Mouse (Mus musculus) midbrain, embryonic 14.5 days (tissue): ENCODE measurements at regions not wholly inside any gene's neighbourhood (a gene's known extent, or its start where the extent isn't known, plus 50 kb on each side); places are given as distances from the start of the nearest gene placed in this dataset.

Source experiments
- ATAC-seq: fragments of 200-750 bp; cut with Nextera tagmentation; 2 replicates; pipeline ENCODE4 v1.8.0; 2017; ENCODE audit warnings: moderate number of reproducible peaks, moderate library complexity; ENCODE audit not compliant: low FRiP score, low TSS enrichment
- DNase-seq: peaks from one replicate; pipeline ENCODE4 v3.0.0-alpha.2; 2015
- H3K27ac ChIP-seq: fragments of 300-500 bp; sonication (generic); replicated peaks from 2 replicates; pipeline ENCODE4 v1.5.1; 2014; ENCODE audit warnings: mild to moderate bottlenecking, low read depth, low read length, moderate library complexity
- H3K27me3 ChIP-seq: fragments of 300-500 bp; sonication (generic); 2 replicates; pipeline ENCODE4 v1.6.1; 2014; ENCODE audit warnings: low read length, control low read depth, mixed read lengths; ENCODE audit not compliant: control insufficient read depth, insufficient read depth
- H3K36me3 ChIP-seq: fragments of 300-500 bp; sonication (generic); 2 replicates; pipeline ENCODE4 v1.6.1; 2014; ENCODE audit warnings: low read length, control low read depth; ENCODE audit not compliant: control insufficient read depth, insufficient read depth
- H3K4me1 ChIP-seq: fragments of 300-500 bp; sonication (generic); 2 replicates; pipeline ENCODE4 v1.6.1; 2014; ENCODE audit warnings: mild to moderate bottlenecking, antibody characterized with exemption, low read length, control low read depth; ENCODE audit not compliant: control insufficient read depth, insufficient read depth
- H3K4me2 ChIP-seq: fragments of 300-500 bp; sonication (generic); 2 replicates; pipeline ENCODE4 v1.6.1; 2014; ENCODE audit warnings: mild to moderate bottlenecking, low read length, moderate library complexity
- H3K4me3 ChIP-seq: fragments of 300-500 bp; sonication (generic); replicated peaks from 2 replicates; pipeline ENCODE4 v1.5.1; 2014; ENCODE audit warnings: low read depth, low read length
- H3K9ac ChIP-seq: fragments of 300-500 bp; sonication (generic); replicated peaks from 2 replicates; pipeline ENCODE4 v1.6.1; 2014; ENCODE audit warnings: mild to moderate bottlenecking, low read length, moderate library complexity
- H3K9me3 ChIP-seq: fragments of 300-500 bp; sonication (generic); 2 replicates; pipeline ENCODE4 v1.6.1; 2016; ENCODE audit warnings: low read length, control low read depth, mixed read lengths; ENCODE audit not compliant: control insufficient read depth
- WGBS: fragments of 180-500 bp; shearing (Covaris S2); extraction: QIAGEN DNeasy Blood & Tissue Kit; methylation state at CpG from one replicate; pipeline ENCODE4 v1.1.7; 2014; 5-methylcytosine and 5-hydroxymethylcytosine counted together

DNA sequence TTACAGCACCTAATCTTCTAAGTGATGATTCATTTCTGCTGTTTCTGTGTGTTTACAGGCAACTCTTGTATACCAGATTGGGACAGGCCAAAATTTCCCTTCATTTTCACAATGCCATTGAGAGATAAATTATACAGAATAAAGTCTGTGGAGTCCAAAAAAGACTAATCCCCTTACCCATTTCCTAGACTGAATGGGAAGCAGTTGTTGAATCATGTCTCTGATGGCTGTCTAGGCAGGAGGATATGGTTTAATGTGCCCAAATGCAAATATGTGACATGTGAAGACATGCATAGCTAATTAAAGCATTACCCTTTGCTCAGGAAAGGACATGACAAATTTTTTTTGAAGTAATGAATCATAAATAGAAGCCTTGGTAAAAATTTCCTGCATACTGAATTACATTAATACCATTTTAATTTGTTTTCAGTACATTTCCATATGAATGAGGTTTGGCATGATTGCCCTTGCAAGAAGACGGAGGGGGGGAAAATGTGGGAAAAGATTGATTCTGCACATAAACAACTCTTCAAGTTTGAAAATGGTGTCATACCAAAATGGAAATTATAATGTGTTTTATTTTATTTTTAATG is 518.1 kb upstream of the Flrt2 start:
- Histone ChIP-seq H3K9me3 (no peaks in the 10 kb centered on the region), H3K27me3 (no peaks in the 10 kb centered on the region), H3K4me1 (no peaks in the 10 kb centered on the region), H3K36me3 (no peaks in the 10 kb centered on the region), H3K27ac (no peak overlapping the region), H3K4me3 (no peak overlapping the region), H3K9ac (no peak overlapping the region), H3K4me2 (no peak overlapping the region)
- ATAC-seq = peak; percentile 58; the same call in 1 of the 2 replicates
- WGBS = 17% methylated on average over 1 of the region's 1 CpGs
- peak; percentile 45 for DNase-seq

DNA sequence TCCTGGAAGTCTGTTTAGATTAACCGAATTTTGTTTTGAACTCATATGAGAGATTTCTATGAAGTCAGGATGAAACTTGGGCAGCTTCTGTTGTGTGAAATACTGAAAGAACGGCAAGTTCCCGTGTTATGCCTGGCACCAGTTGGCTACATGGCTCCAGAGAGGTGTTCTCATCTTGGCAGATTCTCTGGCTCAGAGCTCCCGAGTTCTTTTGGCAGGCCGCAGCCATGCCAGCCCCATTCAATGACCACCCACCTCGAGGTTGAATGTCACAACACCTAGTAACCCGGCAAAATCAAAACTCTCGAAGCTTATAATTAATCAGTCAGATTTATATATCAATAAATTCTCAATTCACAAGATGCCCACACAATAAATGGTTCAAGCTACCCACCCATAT is 489.5 kb upstream of the Flrt2 start:
- no peak overlapping the region for H3K4me2 ChIP-seq
- H3K36me3 ChIP-seq = no peaks in the 10 kb centered on the region
- no peaks in the 10 kb centered on the region for H3K4me1 ChIP-seq
- ATAC-seq = no peak
- WGBS = 88% methylated on average over 8 of the region's 8 CpGs
- no peak overlapping the region for H3K27ac ChIP-seq
- DNase-seq = no peak
- no peaks in the 10 kb centered on the region for H3K27me3 ChIP-seq
- no peaks in the 10 kb centered on the region for H3K9me3 ChIP-seq
- no peak overlapping the region for H3K4me3 ChIP-seq
- no peak overlapping the region for H3K9ac ChIP-seq

DNA sequence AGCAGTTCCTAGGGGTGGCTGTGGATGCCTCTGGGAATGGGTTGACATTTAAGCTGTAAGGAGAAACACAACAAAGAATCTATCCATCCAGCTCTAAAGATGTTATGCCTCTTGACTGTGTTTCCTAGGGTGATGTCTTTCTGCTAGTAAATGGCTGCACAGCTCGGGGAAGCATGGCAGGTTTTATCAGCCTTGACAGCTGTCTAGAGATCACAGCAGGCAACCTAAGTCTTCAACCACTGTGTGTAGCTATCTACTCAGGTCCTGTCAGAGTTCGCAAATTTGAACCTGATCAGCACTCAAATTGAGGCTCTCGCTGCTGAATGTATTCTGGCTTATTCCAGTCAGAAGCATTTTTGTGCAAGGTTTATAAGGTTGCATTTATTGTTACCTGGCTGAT is 486.9 kb upstream of the Flrt2 start:
- no peaks in the 10 kb centered on the region for H3K9me3 ChIP-seq
- peak; percentile 33 for DNase-seq
- H3K36me3 ChIP-seq = no peaks in the 10 kb centered on the region
- H3K4me3 ChIP-seq = no peak overlapping the region
- H3K27ac ChIP-seq = no peak overlapping the region
- WGBS = 48% methylated on average over 3 of the region's 3 CpGs
- no peak for ATAC-seq
- no peak overlapping the region for H3K4me2 ChIP-seq
- H3K27me3 ChIP-seq = no peaks in the 10 kb centered on the region
- H3K4me1 ChIP-seq = no peaks in the 10 kb centered on the region
- H3K9ac ChIP-seq = no peak overlapping the region

DNA sequence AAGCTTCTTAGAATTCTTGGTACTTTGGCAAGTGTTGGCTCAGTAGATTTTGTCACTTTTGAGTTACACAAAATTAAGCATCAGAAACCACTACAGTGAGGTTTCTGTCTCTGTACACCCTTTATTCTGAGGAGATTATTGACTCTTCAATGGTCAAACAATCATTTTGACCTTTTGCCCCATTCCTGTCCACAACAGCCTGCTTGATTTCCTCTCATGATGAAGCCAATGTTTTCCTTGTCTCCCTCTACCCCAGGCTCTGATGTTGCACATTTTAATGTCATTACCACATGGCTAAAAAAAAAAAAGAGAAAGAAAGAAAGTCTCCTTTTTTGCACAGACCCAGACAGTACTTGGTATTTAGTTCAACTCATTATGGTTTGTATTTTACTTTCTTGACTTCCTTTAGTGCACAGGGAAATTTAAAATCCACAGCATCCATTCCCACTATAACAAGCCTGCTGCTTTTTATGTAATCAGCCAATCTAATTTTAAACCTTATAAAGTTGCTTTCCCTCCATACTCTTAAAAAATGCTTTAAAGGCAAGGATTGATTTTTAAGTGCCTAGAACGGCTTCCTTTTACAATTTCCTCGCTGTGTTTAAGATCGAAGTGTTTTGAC is 452.8 kb upstream of the Flrt2 start:
- WGBS = 93% methylated on average over 3 of the region's 3 CpGs
- no peaks in the 10 kb centered on the region for H3K36me3 ChIP-seq
- H3K9ac ChIP-seq = no peak overlapping the region
- no peaks in the 10 kb centered on the region for H3K9me3 ChIP-seq
- ATAC-seq (no peak), DNase-seq (no peak)
- H3K27ac ChIP-seq = no peak overlapping the region
- H3K4me1 ChIP-seq = no peaks in the 10 kb centered on the region
- H3K4me3 ChIP-seq = no peak overlapping the region
- H3K27me3 ChIP-seq = no peaks in the 10 kb centered on the region
- no peak overlapping the region for H3K4me2 ChIP-seq

DNA sequence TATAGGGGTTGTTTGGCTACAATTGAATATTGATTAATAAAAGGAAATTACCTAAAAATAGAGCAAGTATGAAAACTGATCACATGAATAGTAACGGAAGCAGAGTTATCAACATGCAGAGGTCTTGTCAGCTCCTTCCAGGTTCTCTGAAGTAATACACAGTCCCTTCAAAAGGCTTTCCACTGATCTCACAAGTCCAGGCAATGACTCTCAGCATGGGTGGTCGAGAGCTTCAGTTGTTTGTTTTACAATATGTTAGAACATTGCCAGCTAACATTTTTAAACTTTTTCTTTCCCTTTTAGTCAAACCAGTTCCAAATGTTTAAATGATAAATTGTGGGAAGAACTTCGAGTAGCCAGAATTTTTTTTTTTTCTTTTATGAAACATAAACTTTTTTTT is 424.8 kb upstream of the Flrt2 start:
- Histone ChIP-seq H3K4me3 (no peak overlapping the region), H3K4me2 (no peak overlapping the region), H3K4me1 (no peaks in the 10 kb centered on the region), H3K27ac (no peak overlapping the region), H3K27me3 (no peaks in the 10 kb centered on the region), H3K9me3 (no peaks in the 10 kb centered on the region), H3K36me3 (no peaks in the 10 kb centered on the region), H3K9ac (no peak overlapping the region)
- 80% methylated on average over 3 of the region's 3 CpGs for WGBS
- DNase-seq (no peak), ATAC-seq (no peak)

DNA sequence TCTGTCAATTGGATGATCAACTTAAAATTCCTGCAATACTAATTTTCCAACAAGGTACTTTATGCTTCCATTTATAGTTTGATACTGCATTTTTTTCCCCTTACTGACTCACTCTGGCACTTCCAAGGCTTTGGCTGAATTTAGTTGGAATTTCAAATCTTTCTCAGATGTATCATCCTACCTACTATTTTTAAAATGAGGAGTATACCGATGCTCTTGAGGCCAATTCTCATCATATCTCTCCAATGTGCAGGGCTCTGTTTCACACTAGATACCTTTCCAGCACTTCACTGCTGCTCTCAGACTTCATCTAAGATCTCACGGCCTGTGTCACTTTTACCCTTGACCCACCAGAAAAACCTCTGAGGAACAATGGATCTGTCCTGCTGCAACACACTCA is 386.6 kb upstream of the Flrt2 start:
- no peak overlapping the region for H3K4me3 ChIP-seq
- no peaks in the 10 kb centered on the region for H3K9me3 ChIP-seq
- 94% methylated on average over 2 of the region's 2 CpGs for WGBS
- no peak overlapping the region for H3K4me2 ChIP-seq
- no peaks in the 10 kb centered on the region for H3K27me3 ChIP-seq
- H3K9ac ChIP-seq = no peak overlapping the region
- no peaks in the 10 kb centered on the region for H3K4me1 ChIP-seq
- DNase-seq (no peak), ATAC-seq (no peak)
- no peaks in the 10 kb centered on the region for H3K36me3 ChIP-seq
- H3K27ac ChIP-seq = no peak overlapping the region

DNA sequence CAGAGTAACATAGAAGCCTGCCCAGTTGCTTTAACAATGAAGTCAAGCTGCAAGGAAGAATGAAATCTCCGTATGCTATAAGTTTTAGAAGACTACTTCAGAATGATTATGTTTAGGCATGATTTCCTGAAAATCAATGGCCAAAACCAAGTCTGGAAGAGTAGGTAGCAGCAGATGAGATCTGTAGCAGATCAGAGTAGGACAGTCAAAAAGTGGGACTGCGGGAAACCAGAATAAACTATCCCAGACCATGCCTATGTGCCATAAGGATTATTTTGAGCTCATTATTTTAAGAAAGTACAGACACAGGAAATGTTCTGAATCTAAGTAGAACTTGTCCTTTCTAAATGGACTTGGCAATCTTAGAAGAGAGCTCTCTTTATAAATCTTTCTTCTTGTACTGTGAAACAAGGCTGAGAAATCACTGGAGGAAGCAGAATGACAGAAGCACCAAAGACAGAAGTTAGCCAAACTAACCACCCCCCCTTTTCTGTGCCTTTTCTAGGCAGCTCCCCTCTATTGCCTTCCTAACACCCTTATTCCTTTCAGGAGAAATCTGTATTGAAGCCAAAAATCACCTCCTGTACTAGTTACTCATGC is 376.8 kb upstream of the Flrt2 start:
- no peak for DNase-seq
- no peak overlapping the region for H3K4me2 ChIP-seq
- H3K9ac ChIP-seq = no peak overlapping the region
- H3K9me3 ChIP-seq = no peaks in the 10 kb centered on the region
- no peaks in the 10 kb centered on the region for H3K4me1 ChIP-seq
- H3K36me3 ChIP-seq = no peaks in the 10 kb centered on the region
- H3K27me3 ChIP-seq = no peaks in the 10 kb centered on the region
- no peak overlapping the region for H3K4me3 ChIP-seq
- WGBS = 90% methylated on average over 2 of the region's 2 CpGs
- H3K27ac ChIP-seq = no peak overlapping the region
- no peak for ATAC-seq

DNA sequence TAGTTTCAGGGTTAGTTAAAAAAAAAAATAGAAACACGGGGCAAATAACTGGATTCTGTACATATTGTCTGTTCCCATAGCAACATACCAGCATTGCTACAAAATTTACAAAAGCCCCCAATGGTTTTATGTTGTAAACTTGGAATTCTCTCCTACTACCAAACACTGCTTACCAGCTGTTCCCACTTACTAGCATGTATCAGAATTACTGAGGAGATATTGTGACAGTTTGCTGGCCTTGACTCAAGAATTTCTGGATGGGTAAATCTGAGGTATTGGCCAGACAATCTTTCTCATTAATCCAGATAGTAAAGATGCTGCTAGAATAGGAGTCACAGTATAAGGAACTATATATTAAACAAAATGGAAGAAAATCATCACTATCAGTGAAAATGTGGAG is 375.2 kb upstream of the Flrt2 start:
- Histone ChIP-seq H3K9ac (no peak overlapping the region), H3K4me1 (no peaks in the 10 kb centered on the region), H3K27ac (no peak overlapping the region), H3K36me3 (no peaks in the 10 kb centered on the region), H3K27me3 (no peaks in the 10 kb centered on the region), H3K4me2 (no peak overlapping the region), H3K4me3 (no peak overlapping the region), H3K9me3 (no peaks in the 10 kb centered on the region)
- 75% methylated on average over 1 of the region's 1 CpGs for WGBS
- peak; percentile 7 for DNase-seq
- no peak for ATAC-seq

DNA sequence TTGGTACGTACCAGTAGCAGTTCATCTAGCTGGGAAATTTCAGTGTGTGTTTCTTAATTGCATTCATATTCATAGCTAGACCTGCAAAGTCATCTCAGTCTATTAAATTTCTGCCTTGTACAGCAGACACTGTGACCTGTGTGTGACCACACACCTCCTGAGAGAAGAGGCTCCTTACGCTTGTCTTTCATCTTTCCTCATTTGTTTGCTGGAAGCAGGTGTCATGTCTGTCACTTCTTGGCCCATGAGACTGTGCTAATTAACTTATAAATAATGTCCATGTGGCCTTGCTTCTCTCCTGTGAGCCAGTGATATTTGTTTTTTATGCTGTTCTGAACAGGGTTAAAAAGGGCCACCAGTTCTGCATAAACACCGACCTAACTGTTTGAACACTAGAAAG is 370.3 kb upstream of the Flrt2 start:
- DNase-seq (peak; percentile 6), ATAC-seq (no peak)
- H3K9ac ChIP-seq = no peak overlapping the region
- no peaks in the 10 kb centered on the region for H3K36me3 ChIP-seq
- WGBS = 49% methylated on average over 3 of the region's 3 CpGs
- H3K4me2 ChIP-seq = no peak overlapping the region
- H3K4me1 ChIP-seq = no peaks in the 10 kb centered on the region
- no peak overlapping the region for H3K27ac ChIP-seq
- no peaks in the 10 kb centered on the region for H3K27me3 ChIP-seq
- no peaks in the 10 kb centered on the region for H3K9me3 ChIP-seq
- no peak overlapping the region for H3K4me3 ChIP-seq
